Mouse (Mus musculus): Measurements from ENCODE around the gene Sspn. TPM values are rescaled to one million over a fixed set of nuclear protein-coding genes. Genes with fewer than 3 reads are reported as not detected.

The Sspn gene
- polyA plus RNA-seq, 1 experiment from 2014 or later: 2.9 TPM

GRCm38 (mm10) chr6:146010093-146010764 lies 78.8 kb downstream of the Sspn start:
- Histone ChIP-seq H3K27me3 (replicated peaks; ENCODE audit: low read depth, poor library complexity, severe bottlenecking) (peaks cover 22% of the 10 kb centered on the region), H3K4me1 (peaks cover 39% of the 10 kb centered on the region), H3K9me3 (no peaks in the 10 kb centered on the region), H3K36me3 (replicated peaks) (no peaks in the 10 kb centered on the region), H3K27ac (replicated peaks) (no peak overlapping the region), H3K4me3 (no peak overlapping the region)
- whole genome bisulfite sequencing: 74% methylated on average over 12 of the region's 12 CpGs
- DNase-seq (ENCODE audit: low spot score): no peak

- peaks cover 13% of the 10 kb centered on the region for H3K27me3 ChIP-seq (replicated peaks; ENCODE audit: low read depth, poor library complexity, severe bottlenecking)
- peaks cover 18% of the 10 kb centered on the region for H3K4me1 ChIP-seq
- no peaks in the 10 kb centered on the region for H3K36me3 ChIP-seq (replicated peaks)
- H3K27ac ChIP-seq (replicated peaks): no peak overlapping the region
- H3K4me3 ChIP-seq: no peak overlapping the region
- no peak for DNase-seq (ENCODE audit: low spot score)
- no peaks in the 10 kb centered on the region for H3K9me3 ChIP-seq
- 93% methylated on average over 3 of the region's 3 CpGs for WGBS
Observed at GRCm38 (mm10) chr6:146014312-146014711, 82.9 kb downstream of the Sspn start.

Other genes starting within 250 kb of the Sspn start
- gene Rassf8, start 184.9 kb upstream of the Sspn start, polyA plus RNA-seq (2016; fragmentation: Nextera tagmentation; extraction: Ambion mirVana): 3.5 and 3.7 TPM in 2 replicates
- gene Bhlhe41, start 66.1 kb upstream of the Sspn start, polyA plus RNA-seq (2016; fragmentation: Nextera tagmentation; extraction: Ambion mirVana): 0.93 and 1.8 TPM in 2 replicates